Mouse (Mus musculus) liver, adult (tissue): ENCODE measurements around the gene Nrn1l.

Experiments used
- GATA4 ChIP-seq: IDR thresholded peaks from 2 replicates; pipeline ENCODE4 v1.6.1; 2014; ENCODE audit warnings: mild to moderate bottlenecking, low read length; ENCODE audit not compliant: insufficient replicate concordance

Gene Nrn1l

DNA sequence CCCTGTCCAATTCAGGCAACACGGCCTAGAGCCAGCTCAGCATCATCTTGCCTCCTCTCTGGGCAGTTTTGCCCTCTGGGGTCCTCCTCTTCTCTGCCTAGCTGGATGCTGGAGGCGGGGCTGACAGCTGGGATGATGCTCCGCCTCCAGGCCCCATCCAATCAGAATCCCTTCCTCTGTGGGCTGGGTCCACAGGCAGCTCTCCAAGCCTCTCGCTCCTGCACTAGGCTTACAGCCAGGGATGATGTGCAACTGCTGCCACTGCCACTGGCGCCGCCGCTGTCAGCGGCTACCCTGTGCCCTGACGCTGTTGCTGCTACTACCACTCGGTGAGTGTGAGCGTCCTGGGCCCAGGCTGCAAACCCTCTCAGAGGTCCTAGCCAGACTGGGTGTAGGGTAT is at the start of gene Nrn1l:
TSS of gene Nrn1l (plus strand) at position 229 of the 400 bp plus-strand sequence.
- no peak for TF ChIP-seq GATA4

DNA sequence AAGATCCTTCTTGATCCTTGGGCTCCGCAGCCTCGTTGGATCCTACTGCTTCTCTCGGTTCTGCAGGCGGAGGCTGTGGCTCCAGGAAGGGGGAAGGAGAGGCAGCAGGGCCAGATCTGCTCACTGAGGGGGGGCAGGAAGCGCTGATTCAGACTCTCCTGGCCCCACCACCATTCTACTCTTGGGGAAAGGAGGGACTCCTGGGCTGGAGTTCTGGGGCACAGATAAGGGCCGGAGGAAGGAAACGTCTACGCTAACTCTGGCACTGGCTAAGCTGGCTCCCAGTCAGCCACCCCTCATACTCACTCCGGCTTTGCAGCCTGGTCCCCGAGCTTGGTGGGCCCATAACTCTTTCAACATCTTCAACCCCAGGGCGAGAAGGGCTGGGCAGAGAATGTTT is 46.7 kb upstream of the Nrn1l start:
- peak; percentile 76; the same call in 1 of the 2 replicates for TF ChIP-seq GATA4

DNA sequence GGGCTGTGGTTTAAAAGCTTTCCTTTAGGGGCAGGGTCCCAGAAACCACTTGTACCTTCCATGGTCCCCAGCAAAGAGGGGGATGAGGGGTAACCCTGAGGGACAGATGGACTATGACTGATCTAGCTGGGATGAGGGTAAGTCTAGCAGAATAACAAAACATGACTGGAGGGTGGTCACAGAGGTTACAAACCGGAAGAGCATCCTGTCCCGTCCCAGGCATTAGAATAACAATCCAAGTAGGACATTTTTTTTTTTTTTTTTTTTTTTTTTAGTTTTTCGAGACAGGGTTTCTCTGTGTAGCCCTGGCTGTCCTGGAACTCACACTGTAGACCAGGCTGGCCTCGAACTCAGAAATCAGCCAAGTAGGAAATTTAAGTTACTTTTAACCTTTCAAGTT is 43.4 kb upstream of the Nrn1l start:
- no peak for TF ChIP-seq GATA4

DNA sequence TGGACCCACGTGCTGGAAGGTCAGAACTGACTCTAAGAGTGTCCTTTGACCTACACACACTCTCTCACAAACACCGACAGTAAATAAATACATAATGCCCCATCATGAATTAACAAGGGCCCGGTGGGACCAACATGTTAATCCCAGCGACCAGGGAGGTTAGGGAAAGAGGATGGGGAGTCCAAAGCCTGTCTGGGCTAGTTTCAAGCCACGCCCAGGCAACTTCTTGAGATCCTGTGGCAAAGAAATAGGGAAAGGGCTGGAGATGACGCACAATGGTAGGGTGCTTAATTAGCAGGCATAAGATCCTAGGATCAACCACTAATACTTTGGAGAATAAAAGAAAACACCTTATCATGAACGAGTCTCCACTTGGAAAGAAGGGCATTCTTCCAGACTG is 42.8 kb upstream of the Nrn1l start:
- no peak for TF ChIP-seq GATA4

DNA sequence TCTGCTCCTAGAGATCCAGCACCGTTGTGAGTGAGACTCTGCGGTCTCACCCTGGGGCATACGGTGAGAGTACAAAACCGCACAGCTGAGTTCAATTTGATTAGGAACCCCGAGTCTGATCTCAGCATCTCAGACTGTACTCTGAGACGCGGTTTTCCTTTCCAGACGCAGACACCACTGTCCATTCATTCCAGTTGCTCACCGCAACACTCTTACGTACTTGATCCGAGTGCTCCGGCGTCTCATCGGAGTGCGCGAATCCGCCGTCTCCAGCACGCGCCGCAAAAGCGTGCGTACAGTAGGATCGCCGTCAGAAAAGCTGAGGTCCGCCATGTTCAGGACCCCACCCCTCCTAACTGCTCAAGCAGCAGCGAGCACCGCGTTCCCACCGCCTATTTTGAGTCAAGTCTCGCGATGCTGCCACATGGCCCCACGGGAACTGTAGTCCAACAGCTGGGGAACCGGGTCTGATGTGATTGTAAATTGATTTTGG is 41.7 kb upstream of the Nrn1l start:
- TF ChIP-seq GATA4: no peak

DNA sequence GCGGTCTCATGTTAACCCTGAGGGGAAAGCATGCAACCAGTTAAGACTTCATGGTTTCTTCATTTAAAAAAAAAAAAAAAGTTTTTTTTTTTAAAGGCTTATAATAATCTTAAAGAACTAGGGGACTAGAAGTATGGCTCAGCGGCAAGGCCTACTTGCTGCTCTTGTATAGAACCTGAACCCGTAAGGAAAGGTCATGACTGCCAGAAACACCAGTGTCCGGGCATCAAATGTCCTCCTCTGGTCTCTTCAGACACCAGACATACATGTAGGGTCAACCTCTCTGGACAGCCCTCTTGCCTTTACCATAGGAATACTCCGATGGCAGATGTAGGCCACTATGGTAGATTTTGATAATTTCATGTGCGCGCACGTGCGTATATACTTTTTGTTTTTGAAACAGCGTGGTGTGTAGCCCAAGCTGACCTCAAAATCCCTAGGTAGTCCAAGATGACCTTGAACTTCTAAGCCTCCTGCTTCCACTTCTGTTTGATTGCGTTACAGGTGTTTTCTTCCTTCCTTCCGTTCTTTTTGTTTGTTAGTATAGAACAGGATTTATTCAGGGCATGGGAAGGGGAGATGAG is 41.1 kb upstream of the Nrn1l start:
- TF ChIP-seq GATA4: no peak

DNA sequence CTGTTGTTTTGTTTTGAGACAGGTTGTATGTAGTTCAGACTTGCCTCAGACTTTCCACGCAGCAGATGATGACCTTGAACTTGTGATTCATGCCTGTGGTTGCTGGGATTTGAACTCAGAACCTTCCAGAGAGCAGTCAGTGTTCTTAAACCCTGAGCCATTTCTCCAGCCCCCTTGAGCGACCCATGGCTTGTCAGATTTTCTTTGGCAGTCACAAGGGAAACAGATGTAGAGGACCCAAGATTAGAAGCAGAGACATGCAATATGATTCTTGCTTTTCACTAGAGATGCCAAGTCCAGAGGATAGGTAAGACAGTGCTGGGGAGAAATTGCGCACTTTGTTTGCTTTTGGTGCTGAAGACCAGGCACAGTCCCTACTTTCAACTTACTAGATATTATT is 40.2 kb upstream of the Nrn1l start, which contains the start of gene Cenpt:
TSS of gene Cenpt (minus strand) at position 101 of the 400 bp plus-strand sequence.
- no peak for TF ChIP-seq GATA4

DNA sequence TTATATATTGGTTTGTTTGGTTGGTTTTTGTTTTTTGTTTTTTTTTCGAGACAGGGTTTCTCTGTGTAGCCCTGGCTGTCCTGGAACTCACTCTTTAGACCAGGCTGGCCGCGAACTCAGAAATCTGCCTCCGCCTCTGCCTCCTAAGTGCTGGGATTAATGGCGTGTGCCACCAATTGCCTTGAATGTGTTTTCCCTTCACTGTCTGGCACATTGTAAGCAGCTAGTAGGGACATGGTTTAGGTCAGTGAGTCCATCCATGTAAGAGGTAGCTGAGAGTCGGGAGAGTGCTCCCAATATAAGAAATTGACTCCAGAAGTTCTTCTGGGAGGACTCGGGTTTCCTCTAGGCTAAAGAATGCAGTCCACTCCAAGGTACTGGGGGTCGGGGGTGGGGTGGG is 39.1 kb upstream of the Nrn1l start:
- no peak for TF ChIP-seq GATA4

DNA sequence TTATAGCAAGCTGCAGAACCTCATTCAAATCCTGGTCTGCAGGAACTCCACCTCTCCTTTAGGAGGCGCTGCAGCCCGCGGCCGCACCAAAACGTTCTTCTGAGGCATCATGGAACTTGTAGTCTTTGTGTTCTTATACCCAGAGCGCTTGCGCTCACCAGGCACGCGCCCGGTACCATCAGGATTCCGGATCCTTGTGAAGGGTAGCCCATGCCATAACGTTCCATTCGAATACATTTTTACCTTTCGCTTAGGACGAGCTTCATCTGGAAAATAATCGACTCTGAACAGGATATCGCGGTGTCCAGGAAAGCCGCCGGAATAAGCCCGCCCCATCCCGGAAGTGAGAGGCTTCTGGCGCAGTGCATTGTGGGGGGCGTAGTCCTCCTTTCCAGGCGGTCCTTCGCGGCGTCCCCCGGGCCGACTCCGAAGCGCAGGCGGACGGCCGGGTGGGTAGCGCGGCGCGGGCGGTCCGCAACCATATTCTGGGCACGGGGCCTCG is 38.6 kb upstream of the Nrn1l start, which contains the start of gene Thap11:
TSS of gene Thap11 (plus strand) at position 418 of the 502 bp plus-strand sequence.
- TF ChIP-seq GATA4: no peak

DNA sequence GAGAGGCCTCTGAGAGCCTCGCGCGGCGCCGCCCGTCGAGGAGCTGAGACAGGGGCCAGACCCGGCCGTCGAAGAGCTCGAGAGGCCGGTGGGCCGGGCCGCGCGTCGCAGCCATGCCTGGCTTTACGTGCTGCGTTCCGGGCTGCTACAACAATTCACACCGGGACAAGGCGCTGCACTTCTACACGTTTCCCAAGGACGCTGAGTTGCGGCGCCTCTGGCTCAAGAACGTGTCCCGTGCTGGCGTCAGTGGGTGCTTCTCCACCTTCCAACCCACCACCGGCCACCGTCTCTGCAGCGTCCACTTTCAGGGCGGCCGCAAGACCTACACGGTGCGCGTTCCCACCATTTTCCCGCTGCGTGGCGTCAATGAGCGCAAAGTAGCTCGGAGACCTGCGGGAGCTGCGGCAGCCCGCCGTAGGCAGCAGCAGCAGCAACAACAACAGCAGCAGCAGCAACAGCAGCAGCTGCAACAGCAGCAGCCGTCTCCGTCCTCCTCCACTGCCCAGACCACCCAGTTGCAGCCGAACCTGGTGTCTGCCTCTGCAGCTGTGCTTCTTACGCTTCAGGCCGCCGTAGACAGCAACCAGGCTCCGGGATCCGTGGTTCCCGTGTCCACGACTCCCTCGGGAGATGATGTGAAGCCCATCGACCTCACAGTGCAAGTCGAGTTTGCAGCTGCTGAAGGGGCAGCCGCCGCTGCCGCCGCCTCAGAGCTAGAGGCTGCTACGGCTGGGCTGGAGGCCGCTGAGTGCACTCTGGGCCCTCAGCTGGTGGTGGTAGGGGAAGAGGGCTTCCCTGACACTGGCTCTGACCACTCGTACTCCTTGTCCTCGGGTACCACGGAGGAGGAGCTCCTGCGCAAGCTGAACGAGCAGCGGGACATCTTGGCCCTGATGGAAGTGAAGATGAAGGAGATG is 37.9 kb upstream of the Nrn1l start:
- no peak for TF ChIP-seq GATA4

DNA sequence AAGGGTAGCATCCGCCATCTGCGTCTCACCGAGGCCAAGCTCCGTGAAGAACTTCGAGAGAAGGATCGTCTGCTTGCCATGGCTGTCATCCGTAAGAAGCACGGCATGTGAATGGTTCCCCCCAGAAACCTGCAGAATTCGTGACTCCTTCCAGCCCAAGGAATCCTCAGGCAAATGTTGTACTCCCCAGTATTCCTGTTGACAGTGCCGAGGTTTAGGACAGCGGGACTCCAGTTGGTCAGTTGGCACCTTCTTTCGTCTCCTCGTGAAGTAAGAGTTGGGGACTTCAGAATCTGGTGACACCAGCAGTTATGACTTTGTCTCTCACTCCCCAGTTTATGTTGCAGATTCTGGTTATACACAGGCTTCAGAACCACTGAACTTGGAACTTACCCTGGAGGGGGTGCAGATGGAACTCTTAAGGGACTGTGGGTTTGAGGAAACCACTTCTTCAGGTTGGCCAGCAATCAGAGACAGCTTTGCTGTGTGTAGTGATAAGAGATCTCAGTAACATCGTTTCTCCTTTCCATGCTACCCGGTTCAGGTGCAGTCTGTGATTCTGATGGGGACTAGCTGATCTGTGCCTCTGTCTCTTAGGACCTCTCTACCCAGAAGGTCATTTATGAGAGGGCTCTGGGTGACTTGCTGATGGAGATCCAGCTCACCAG is 37.1 kb upstream of the Nrn1l start:
- no peak for TF ChIP-seq GATA4

DNA sequence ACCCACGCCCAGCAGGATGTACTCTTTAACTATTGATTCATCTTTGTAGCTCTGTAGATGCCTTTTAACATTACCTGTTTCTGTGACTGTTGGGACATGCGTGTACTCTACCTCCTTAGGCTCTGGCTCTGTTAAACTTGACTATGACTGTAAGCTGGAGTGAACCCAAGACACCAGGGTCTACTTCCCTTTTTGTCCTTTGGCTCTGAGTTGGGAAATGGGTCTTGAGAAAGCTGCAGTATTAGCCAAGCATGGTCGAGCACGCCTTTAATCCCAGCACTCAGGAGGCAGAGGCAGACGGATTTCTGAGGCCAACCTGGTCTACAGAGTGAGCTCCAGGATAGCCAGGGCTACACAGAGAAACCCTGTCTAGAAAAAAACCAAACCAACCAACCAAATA is 34.9 kb upstream of the Nrn1l start:
- TF ChIP-seq GATA4: no peak

DNA sequence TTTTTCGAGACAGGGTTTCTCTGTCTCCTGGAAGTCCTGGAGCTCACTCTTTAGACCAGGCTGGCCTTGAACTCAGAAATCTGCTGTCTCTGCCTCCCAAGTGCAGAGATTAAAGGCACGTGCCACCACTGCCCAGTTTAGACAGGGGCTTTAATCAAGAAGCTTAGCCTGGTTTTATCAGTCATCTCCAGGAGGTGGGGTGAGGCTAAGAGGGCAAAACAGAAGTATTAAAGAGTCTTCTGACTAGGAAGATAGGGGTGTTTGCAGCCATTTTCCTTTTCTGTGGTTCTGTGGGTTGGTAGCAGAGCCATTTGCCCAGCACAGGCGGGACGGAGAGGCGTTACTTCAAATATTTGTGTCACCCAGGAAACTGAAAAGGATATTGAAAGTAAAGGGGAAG is 34.1 kb upstream of the Nrn1l start:
- no peak for TF ChIP-seq GATA4

DNA sequence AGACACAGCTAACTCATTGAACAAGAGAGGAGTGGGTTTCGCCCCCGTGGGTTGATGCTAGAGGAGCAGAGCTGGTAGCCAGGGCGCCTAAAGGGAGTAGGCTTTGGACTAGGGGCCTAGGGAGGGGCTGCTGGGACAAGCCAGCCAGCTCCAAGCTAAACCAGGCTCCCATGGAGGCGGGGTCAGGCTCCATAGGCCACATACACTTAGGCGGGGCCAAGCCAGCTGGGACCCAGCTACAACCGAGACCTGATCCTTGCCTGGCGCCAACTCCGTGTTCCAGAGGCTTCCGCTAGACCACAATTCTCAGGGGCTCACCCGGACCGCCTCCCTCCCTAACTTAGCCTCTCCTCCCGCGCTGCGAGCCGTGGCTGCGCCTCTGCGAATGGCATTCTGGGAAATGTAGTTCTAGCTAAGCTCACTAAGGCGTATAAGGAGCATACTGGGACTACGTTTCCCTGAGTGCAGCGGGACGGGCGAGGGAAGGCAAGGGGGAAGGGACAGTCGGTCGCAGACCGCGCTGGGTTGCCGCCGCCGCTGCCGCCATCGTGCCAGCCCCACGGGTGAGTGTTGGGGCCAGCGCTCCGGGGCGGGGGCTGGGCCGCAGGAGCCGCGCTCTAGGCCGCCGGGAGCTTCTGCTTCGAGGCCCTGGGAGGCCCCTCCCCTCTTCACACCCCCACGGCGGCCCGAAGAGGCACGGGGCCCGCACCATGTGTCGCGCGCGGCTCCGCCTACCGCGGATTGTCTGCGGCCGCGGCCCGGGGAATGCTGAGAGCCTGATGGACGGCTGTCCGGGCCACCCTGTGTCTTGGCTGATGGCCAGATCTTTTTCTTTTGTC is 33.0 kb upstream of the Nrn1l start, which contains the start of gene Nutf2:
TSS of gene Nutf2 (plus strand) at position 438 of the 839 bp plus-strand sequence.
- peak; percentile 7; the same call in 1 of the 2 replicates for TF ChIP-seq GATA4
